Mouse (Mus musculus): Measurements from ENCODE around the gene Chad. TPM values are rescaled to one million over a fixed set of nuclear protein-coding genes. Genes with fewer than 3 reads are reported as not detected.

Chad gene
- total RNA-seq (2021) = 1 to 10 TPM in 1 of 2 experiments, under 1 TPM in 1; 0.78 to 1.4 TPM
- long read RNA-seq, partial matches to known transcripts = 0 of 2 reads
- long read RNA-seq, other reads (novel, unspliced or antisense) = 0 of 2 reads

- peak; percentile 51 to 60 for DNase-seq (ENCODE audit: low spot score in 2 of 2)
These were observed at the start of gene Chad for GRCm38 (mm10) chr11:94564437-94565150. Gene Chad (plus strand): TSS chr11:94565047.

GRCm38 (mm10) chr11:94521219-94521843 is 43.5 kb upstream of the Chad start, which contains the start of gene Mycbpap:
Gene Mycbpap (minus strand): TSS chr11:94521742.
- peak; percentile 50 to 64 for DNase-seq (ENCODE audit: low spot score in 2 of 2)

- no peak for DNase-seq (ENCODE audit: low spot score in 2 of 2)
These were observed 38.5 kb upstream of the Chad start for GRCm38 (mm10) chr11:94526171-94526879.

- no peak for DNase-seq (ENCODE audit: low spot score in 2 of 2)
These were observed 36.0 kb upstream of the Chad start for GRCm38 (mm10) chr11:94528879-94529278.

GRCm38 (mm10) chr11:94533171-94533570 is 31.7 kb upstream of the Chad start:
- no peak for DNase-seq (ENCODE audit: low spot score in 2 of 2)

GRCm38 (mm10) chr11:94538733-94539292 is 26.0 kb upstream of the Chad start:
- no peak for DNase-seq (ENCODE audit: low spot score in 2 of 2)

GRCm38 (mm10) chr11:94539761-94540160 is 25.1 kb upstream of the Chad start:
- DNase-seq (ENCODE audit: low spot score in 2 of 2) = no peak

- DNase-seq (ENCODE audit: low spot score in 2 of 2) = no peak
These were observed 22.4 kb upstream of the Chad start for GRCm38 (mm10) chr11:94542400-94542799.

- DNase-seq (ENCODE audit: low spot score in 2 of 2) = no peak
These were observed 21.5 kb upstream of the Chad start for GRCm38 (mm10) chr11:94543344-94543743.

- peak; percentile 95 to 97 for DNase-seq (ENCODE audit: low spot score in 2 of 2)
These were observed 20.9 kb upstream of the Chad start for GRCm38 (mm10) chr11:94543932-94544331.

GRCm38 (mm10) chr11:94544422-94544821 is 20.4 kb upstream of the Chad start:
- peak in 1 of 2 experiments; percentile 38 for DNase-seq (ENCODE audit: low spot score in 2 of 2)

GRCm38 (mm10) chr11:94546381-94546780 is 18.5 kb upstream of the Chad start:
- DNase-seq (ENCODE audit: low spot score in 2 of 2) = no peak

GRCm38 (mm10) chr11:94547271-94547670 is 17.6 kb upstream of the Chad start:
- no peak for DNase-seq (ENCODE audit: low spot score in 2 of 2)

GRCm38 (mm10) chr11:94548041-94548784 is 16.6 kb upstream of the Chad start:
- peak; percentile 64 to 69 for DNase-seq (ENCODE audit: low spot score in 2 of 2)

- peak; percentile 98 to 99 for DNase-seq (ENCODE audit: low spot score in 2 of 2)
These were observed 15.8 kb upstream of the Chad start, which contains the start of gene Rsad1 for GRCm38 (mm10) chr11:94548888-94549690. Gene Rsad1 (minus strand): TSS chr11:94549255.

- DNase-seq (ENCODE audit: low spot score in 2 of 2) = peak in 1 of 2 experiments; percentile 41
These were observed 15.0 kb upstream of the Chad start for GRCm38 (mm10) chr11:94549691-94550441.

- no peak for DNase-seq (ENCODE audit: low spot score in 2 of 2)
These were observed 14.5 kb upstream of the Chad start for GRCm38 (mm10) chr11:94550442-94550744.

GRCm38 (mm10) chr11:94558226-94558625 is 6.6 kb upstream of the Chad start:
- no peak for DNase-seq (ENCODE audit: low spot score in 2 of 2)

GRCm38 (mm10) chr11:94563383-94563782 is 1.5 kb upstream of the Chad start:
- no peak for DNase-seq (ENCODE audit: low spot score in 2 of 2)

Data from layer of hippocampus, postnatal 10 days (tissue).